Mouse (Mus musculus) CH12.LX (cell line): ENCODE measurements at regions not wholly inside any gene's neighbourhood (a gene's known extent, or its start where the extent isn't known, plus 50 kb on each side); places are given as distances from the start of the nearest gene placed in this dataset.

Source experiments
- CTCF ChIP-seq, 2 experiments: IDR thresholded peaks in 1 of 2; conservative IDR thresholded peaks in 1 of 2; 2 replicates each; pipeline ENCODE4 v1.5.1; 2011 to 2012; ENCODE audit warnings: low read depth in 2 of 2, low read length in 2 of 2, improper control_type of control experiment in 1 of 2, inconsistent platforms in 1 of 2, mild to moderate bottlenecking in 1 of 2, moderate library complexity in 1 of 2
- ELF1 ChIP-seq: IDR thresholded peaks from 2 replicates; pipeline ENCODE4 v1.6.1; 2014; ENCODE audit warnings: low read depth, mild to moderate bottlenecking, inconsistent platforms, low read length, improper control_type of control experiment
- POLR2A ChIP-seq: IDR thresholded peaks from 2 replicates; pipeline ENCODE4 v1.6.1; 2011; ENCODE audit warnings: low read depth, mild to moderate bottlenecking, improper control_type of control experiment, low read length
- POLR2AphosphoS2 ChIP-seq: IDR thresholded peaks from 2 replicates; pipeline ENCODE4 v1.6.1; 2011; ENCODE audit warnings: low read depth, low read length, improper control_type of control experiment
- RCOR1 ChIP-seq: conservative IDR thresholded peaks from 2 replicates; pipeline ENCODE4 v1.6.1; 2012; ENCODE audit warnings: low read depth, mild to moderate bottlenecking, inconsistent platforms, low read length, improper control_type of control experiment

DNA sequence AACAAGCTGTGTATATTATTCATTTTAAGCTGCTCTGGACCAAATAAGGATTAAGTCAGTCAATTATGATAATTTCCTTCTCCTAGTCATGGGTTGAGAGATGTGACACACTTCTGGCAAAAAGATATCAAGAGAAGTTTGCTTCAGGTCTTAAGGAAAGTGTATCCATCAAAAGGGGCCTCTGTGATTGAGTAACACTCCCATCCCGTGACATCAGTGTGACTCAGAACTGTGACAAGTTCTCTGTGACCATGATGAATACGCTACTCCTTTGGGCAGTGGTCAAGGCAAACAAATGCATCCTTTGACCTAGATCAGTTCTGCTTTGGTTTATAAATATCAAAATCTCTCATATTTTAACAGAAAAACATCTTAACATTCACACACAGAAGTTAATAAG lies 290.8 kb upstream of the Adgrl4 start:
- TF ChIP-seq CTCF (conservative IDR thresholded peaks at IDR 0.05 in 1 of 2, IDR thresholded peaks at IDR 0.05 in 1 of 2; ENCODE audit: low read depth in 2 of 2, low read length in 2 of 2) = no peak
- TF ChIP-seq POLR2AphosphoS2 = no peak
- TF ChIP-seq ELF1 = no peak
- TF ChIP-seq RCOR1 = no peak
- TF ChIP-seq POLR2A = no peak
